Mouse (Mus musculus) neutrophil, adult 5-6 weeks (primary cell): ENCODE results near the gene Slc41a3. TPM values are rescaled to one million over a fixed set of nuclear protein-coding genes. Genes with fewer than 3 reads are reported as not detected.
"Not testable (repeated sequence)": the region's sequence is repeated elsewhere in the genome, so short reads cannot be mapped to it uniquely, and the experiment has no call there.

Source experiments
- ATAC-seq: fragments of 151-379, 151-347 bp; 2 replicates; pipeline ENCODE4 v1.8.0; 2017; ENCODE audit warnings: mild to moderate bottlenecking, moderate TSS enrichment; ENCODE audit not compliant: insufficient number of reproducible peaks, poor library complexity, low FRiP score, severe bottlenecking; ENCODE audit errors: extremely low read depth
- total RNA-seq: library from RNA; stranded (forward); fragments of 200-1000 nt; gene quantifications from 2 replicates; pipeline ENCODE4 v1.2.3, GENCODE M21; 2017

Slc41a3 gene
- total RNA-seq, 1 experiment from 2014 or later, result 2.2 TPM

DNA sequence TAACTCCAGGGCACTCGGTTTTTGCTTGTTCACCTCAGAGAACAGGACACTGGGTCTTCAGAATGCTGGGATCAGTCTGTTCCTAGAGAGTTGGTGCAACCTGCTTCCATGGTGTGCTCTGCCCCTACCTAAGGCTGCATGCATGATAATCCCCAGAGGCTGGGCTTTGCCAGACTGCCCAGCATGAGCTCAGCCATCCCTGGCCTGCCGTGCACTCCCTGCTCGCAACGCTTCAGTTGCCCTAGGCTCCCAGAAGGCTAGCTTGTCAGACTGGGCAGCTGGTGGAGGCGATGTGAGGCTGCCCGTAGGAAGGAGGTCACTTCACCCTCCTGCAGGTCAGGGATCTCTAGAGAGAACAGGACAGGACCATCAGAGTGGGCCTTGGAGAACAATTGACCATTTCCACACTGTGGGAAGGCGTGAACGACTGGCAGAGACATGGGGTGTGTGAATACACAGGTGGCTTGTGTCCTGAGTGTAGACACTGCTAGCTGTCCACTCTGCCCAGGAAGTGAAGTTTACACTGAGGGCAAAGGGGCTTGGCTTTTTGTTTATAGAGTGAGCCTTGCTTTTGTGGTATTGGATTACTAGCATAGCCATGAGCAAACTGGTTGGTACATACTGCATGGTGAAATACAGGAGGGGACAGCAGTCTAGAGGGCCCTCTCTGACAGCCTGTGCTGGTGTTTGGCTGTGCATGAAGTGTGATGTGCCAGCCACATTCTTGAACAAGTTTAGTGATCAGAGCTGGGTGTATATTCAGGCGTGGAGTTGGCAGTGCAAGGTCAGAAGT, 16.5 kb downstream of the Slc41a3 start:
- ATAC-seq, result no peak

DNA sequence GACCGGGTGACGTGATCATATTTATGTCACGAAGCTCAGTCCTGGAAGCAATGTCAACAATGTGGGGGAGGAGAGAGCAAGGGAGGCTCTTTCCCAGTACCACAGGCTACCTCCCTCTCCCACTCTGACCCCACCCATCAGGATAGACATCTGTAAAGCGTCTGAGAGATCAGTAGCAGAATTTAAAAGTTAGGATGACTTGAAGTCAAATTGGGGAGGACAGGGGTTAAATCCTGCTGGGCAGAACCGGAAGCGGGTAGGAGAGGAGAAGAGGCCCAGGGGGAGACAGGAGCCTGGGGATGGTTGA, 17.0 kb downstream of the Slc41a3 start:
- no peak for ATAC-seq

DNA sequence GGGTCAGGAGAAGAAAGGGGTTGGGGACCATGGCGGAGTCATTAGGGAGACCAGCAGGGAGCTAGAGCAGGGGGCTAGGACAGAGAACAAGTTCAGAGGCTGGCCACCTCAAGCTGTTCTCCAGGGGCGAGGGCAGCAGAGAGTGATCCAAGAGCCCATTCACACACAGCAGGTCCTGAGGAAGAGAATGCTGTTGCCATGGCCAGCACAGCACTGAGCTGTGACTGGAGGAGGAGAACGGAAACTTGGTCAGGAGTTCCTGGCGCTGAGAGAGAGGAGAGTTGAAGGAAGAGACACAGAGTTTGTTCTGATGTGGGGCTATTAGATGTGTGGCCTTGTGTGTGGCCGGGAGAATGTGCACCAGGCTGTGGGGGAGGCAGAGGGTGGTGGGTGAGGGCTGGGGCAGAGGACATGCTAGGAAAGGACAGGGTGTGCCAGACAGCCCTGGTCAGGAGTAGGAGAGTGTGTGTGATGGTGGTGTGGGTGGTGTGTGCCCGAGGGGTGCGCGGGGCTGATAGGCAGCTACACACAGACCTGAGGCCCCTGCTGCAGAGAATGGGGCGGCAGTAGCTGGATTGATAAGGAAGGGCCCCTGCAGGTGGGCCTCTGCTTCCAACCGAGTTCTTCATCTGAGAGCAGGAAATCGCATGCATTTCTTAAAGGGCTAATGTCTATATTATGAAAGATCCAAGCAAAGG, 18.4 kb downstream of the Slc41a3 start:
- ATAC-seq, result no peak

DNA sequence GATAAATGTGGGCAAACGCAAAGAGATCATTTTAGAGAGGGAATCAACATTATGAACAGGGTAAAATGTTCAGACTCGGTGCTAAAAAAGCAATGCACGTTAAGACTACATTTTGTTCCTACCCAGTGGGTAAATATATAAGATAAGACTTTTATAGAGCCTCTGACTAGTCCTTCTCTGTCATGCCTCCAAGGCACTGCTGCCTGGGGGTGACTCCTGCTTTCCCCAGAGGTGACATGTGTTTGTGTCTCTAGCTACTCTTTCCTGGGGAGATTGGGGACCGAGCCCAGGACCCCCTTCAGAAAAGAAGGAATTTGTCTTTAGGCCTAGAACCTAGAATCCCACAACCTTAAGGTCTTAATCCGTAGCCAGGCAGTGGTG, 18.9 kb downstream of the Slc41a3 start:
- ATAC-seq, result no peak

DNA sequence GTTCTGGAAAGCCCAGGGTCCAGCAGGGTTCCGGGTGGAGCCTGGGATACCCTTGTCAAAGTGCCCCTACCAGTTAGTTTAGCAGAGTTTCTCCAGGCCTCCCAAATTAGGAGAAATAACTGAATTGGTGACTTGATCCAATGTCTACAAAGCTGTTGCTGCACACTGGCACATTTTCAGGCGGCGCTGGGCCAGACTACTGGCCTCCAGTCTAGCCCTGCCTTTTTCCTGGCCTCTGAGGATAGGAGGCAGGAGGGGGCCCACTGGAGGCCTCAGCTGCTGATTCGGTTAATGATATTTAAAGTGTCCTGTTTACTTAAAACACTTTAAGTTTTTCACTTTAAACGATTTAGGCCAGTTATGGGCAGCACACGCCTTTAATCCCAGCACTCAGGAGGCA, 19.7 kb downstream of the Slc41a3 start:
- ATAC-seq, result no peak

DNA sequence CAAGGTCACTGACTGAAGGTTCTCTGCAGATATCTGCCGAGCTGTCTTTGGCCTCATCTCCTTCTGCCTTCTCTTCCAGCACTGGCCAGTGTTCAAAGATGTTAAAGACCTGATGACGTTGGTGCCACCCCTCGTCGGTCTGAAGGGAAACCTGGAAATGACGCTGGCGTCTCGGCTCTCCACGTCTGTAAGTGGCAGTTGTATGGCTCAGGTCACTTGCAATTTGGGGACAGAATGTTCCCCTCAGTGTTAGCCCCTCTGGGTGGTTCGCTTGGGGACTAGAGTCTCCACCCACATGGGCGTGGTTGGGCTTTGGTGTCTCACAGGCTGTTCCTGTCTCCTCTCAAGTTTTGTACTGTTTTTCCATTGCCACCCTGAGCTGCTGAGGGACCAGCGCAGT, 20.2 kb downstream of the Slc41a3 start:
- ATAC-seq, result no peak

DNA sequence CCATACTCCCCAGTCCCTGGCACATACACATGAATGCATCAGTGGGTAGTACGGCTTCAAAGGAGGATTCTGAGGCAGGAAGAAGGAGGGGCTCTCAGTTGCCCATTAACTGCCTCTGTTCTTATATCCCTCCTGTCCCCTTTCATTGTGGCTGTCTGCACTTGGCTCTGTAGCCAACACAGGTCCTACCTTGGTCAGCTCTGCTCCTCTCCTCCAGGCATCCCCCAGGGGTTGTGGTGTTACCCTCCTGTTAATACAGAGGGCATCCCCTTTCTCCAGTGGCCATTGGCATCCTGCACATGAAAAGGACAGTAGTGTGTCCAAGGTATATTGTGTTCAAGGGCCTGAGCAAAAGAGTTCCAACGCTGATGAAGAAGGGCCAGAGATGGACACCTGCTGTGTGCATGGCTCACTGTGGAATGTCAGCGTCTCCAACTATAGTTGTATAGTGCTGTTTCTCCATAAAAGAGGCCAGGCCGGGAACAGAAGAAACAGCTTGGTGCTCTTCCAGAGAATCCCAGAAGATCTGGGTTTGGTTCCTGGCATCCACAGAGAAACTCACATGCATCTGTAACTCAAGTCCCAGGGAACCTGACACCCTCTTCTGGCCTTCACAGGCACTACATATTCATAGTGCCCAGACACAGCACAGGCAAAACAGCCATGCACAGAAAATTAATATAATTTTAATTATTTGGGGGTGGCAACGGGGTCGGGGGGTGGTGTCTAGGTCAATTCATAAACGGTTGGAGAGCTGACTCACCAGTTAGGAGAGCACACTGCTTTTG, 20.9 kb downstream of the Slc41a3 start:
- ATAC-seq, result no peak

DNA sequence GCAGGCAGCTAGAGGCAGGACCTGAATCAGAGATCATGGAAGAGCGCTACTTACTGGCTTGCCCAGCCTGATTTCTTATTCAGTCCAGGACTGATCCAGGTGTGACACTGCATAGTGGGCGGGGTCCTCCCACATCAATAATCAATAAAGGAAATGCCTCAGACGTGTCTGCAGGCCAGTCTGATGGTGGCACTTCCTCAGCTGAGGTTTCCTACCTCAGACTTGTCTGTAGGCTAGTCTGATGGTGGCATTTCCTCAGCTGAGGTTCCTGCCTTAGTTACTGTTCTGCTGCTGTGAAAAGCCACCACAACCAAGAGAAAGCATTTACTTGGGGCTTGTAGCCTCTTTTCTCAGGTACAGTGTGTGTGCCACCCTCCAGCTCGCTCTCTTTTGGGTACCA, 23.0 kb downstream of the Slc41a3 start:
- no peak for ATAC-seq

DNA sequence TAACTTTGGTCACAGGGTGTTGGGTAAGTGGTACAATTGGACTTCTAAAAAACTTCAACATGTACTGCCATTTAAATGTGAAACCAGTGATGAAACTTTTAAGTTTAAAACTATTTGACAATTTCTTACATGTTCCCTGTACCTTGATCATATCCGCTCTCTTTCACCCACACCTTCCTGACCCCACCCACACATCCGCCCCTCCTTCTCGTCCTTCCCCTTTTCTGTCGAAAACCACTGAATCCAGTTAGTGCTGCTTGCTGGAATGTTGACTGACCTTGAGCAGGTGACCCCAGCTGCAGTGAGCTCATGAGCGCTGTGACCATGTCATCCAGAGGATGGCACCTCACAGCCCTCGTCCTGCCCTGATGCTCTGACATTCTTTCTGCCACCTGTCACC, 25.0 kb downstream of the Slc41a3 start:
- peak; percentile 40; the same call in 1 of the 2 replicates for ATAC-seq

DNA sequence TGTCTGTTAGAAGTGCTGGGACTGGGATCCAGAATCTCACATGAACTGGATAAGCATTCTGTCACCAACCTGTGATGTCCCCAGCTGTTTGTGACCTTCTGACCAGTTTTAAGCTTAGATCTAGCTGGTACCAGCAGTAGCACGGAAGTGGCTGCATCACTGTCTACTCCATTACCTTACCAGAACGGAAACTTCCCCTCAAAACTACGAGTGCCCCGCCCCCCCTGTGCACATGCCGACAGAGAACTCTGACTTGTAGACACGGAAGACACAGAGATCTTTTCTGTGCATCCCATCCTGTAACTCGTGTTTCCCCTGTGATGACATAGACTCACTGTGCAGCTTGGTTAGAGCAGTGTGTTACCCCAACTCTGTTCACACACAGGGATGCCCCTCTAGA, 25.9 kb downstream of the Slc41a3 start:
- no peak; the same call in 1 of the 2 replicates for ATAC-seq

DNA sequence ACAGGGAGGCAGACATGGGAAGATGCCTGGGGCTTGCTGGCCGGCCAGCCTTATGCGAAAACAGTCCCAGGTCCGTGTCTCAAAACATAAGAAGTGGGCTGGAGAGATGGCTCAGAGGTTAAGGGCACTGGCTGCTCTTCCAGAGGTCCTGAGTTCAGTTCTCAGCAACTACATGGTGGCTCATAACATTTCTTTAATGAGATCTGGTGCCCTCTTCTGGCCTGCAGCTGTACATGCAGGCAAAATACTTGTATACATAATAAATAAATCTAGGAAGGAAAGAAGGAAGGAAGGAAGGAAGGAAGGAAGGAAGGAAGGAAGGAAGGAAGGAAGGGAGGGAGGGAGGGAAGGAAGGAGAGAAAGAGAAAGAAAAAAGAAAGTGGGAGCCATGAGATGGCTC, 28.0 kb downstream of the Slc41a3 start:
- not testable (repeated sequence) for ATAC-seq

DNA sequence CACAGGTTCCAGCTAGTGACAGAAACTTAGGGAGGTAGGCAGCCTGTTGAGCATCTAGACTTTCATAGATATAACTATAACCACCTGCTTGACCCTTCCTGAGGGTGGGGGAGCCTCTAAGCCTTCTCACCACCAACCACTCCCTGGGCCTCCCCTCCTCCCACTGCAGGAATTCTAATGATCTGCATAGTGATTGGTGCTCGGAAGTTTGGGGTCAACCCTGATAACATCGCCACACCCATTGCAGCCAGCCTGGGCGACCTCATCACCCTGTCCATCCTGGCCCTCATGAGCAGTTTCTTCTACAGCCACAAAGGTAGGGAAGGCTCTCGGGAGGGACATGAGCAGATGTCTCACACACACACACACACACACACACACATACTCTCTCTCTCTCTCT, 30.6 kb downstream of the Slc41a3 start:
- ATAC-seq, result no peak

DNA sequence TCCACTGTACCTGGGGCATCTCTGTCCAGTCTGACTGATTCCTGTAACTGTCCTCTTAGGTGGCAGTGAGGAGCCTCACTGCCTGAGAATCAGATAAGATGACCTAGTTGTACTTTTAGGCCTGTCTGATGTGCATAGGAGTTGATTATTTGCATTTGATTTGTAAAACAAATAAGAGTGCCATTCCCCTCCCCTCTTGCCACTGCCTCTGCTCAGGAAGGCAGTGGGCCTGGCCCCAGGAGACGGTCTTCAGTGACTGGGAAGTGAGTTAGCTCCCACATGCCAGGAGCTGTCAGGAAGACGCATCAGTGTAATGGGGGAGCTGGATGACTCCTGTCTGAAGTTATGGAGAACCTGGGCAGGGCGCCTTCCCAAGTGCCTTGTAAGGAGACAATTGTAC, 31.1 kb downstream of the Slc41a3 start:
- ATAC-seq, result no peak

DNA sequence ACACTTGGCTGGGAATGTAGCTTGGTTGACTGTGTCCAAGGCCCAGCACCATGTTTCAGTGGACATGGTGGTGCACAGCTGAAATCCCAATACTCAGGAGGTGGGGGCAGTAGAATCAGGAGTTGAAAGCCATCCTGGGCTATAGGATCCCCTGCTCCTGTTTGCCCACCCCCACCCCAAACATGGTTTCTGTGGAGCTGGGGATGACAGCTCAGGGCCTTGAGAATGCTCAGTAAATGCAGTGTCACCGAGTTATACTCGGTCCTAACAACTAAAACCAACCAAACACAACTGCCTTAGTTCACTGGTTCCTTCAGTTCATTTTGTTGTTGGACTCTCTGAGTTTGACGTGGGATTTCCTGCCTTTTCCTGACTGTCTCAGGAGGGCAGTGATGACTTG, 38.5 kb downstream of the Slc41a3 start:
- ATAC-seq, result no peak

DNA sequence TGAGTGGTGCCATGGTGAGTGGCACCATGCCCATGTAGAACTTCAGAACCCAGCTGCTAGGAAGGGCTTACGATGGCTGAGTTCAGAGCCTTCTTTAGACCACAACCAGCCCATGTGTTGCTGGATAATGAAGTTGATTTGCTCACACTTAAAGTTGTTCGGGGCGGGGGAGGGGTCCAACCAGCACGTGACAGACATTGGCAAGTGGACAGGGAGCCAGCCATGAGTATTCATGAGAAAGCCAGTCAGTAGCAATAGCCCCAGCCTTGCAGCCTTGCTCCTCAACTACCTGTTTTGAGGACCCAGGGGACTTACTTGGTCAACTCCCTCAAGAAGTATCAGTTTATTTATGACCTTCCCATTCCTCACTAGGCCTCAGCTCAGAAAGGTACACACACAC, 40.4 kb downstream of the Slc41a3 start:
- no peak for ATAC-seq

DNA sequence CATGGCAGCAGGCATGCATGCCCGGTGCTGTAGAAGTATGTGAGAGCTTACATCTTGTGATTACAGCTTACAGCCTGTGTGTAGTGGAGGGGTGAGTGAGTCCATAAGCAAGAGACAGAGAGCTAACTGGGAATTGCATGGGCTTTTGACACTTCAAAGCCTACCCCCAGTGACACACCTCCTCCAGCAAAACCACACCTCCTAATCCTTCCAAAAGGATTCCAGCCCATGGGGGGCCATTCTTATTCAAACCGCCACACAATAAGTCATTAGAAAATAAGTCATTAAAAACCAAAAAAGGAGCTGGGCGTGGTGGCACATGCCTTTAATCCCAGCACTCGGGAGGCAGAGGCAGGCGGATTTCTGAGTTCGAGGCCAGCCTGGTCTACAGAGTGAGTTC, 43.9 kb downstream of the Slc41a3 start:
- no peak for ATAC-seq

DNA sequence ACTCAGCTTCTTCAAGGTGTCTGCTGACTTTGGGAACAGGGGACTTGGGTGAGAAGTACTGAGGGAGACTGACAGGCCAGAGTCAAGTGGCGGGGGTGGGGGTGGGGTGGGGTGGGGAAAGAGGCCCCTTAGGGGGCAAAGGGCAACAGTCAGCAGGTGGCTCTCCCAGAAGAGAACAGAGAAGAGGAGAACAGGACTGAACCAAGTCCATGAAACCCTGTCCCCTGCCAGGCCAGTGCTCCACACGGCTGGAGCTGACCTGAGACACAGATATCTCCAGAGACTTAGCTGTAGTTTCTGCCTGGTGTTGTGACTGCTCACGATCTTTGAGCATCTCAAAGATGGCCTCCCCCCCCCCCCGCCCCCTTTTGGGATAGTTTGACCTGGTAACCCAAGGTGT, 44.8 kb downstream of the Slc41a3 start:
- no peak for ATAC-seq

DNA sequence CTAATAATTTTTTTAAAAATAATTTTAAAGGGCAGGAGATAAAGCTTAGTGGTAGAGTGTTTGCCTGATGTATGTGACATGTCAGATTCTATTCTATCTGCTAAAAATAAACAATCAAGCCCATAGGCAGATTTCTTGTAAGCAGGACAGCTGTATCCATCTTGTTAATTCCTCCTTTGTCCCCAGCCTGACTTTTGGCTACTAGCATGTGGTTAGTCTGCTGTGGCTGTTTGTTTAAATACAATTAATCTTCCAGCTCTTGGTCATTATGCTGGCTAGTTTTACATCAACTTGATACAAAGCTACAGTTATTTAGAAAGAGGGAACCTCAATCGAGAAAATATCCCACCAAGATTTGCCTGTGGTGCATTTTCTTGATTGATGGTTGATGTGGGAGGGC, 46.1 kb downstream of the Slc41a3 start:
- ATAC-seq, result no peak

DNA sequence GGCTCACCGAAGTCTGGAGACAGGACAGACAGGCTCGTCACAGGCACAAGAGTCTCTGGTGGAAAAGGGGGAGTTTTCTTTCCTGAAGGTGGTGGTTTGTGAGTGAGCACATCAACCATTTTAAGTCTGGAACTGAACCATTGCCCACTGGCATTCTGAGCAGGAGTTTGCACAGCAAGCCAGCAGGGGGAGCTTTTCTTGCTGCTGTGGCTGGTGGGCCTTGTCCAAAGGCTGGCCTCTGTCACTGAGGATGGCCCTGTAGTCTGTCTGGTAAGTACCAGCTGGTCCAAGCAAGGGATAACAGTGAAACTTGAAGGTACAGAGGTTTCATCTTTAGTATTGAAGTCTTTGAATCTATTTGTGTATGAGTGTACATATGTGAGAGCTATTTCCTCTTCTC, 49.2 kb downstream of the Slc41a3 start:
- ATAC-seq, result no peak

DNA sequence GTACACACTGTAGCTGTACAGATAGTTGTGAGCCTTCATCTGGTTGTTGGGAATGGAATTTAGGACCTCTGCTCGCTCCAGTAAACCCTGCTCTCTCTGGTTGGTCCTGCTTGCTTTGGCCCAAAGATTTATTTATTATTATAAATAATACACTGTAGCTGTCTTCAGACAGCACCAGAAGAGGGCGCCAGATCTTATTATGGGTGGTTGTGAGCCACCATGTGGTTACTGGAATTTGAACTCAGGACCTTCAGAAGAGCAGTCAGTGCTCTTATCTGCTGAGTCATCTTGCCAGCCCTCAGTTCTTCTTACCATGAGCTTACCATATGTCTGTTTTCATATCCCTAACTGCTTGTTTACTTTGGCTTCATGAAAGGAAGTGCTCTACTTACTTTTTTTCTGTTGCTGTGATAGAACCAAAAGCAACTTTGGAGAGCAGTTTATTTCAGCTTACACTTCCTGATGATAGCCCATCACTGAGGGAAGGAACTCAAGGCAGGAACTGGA, 51.9 kb downstream of the Slc41a3 start:
- not testable (repeated sequence) for ATAC-seq
